Mouse (Mus musculus) stomach, postnatal 0 days (tissue): Measurements from ENCODE around the gene Uimc1. TPM values are rescaled to one million over a fixed set of nuclear protein-coding genes. Genes with fewer than 3 reads are reported as not detected.
A peak's percentile ranks its signal among the peaks of the same experiment; 100 is the strongest.

ENCODE experiments used
- ATAC-seq: fragments of 200-750 bp; cut with Nextera tagmentation; 2 replicates; pipeline ENCODE4 v1.8.0; 2017; ENCODE audit not compliant: low FRiP score, low TSS enrichment
- DNase-seq: peaks from one replicate; pipeline ENCODE4 v3.0.0-alpha.2; 2016; ENCODE audit warnings: low spot score
- H3K27ac ChIP-seq: fragments of 300-500 bp; sonication (generic); replicated peaks from 2 replicates; pipeline ENCODE4 v1.5.1; 2014; ENCODE audit warnings: mild to moderate bottlenecking, control low read depth
- H3K27me3 ChIP-seq: fragments of 300-500 bp; sonication (generic); 2 replicates; pipeline ENCODE4 v1.6.1; 2014; ENCODE audit warnings: low read length; ENCODE audit not compliant: control insufficient read depth, insufficient read depth
- H3K36me3 ChIP-seq: fragments of 300-500 bp; sonication (generic); 2 replicates; pipeline ENCODE4 v1.6.1; 2014; ENCODE audit warnings: low read length, mixed read lengths; ENCODE audit not compliant: control insufficient read depth, insufficient read depth
- H3K4me1 ChIP-seq: fragments of 300-500 bp; sonication (generic); replicated peaks from 2 replicates; pipeline ENCODE4 v1.6.1; 2014; ENCODE audit warnings: antibody characterized with exemption; ENCODE audit not compliant: control insufficient read depth, insufficient read depth
- H3K4me2 ChIP-seq: fragments of 300-500 bp; sonication (generic); replicated peaks from 2 replicates; pipeline ENCODE4 v1.6.1; 2014; ENCODE audit warnings: low read depth, mild to moderate bottlenecking, control low read depth, moderate library complexity
- H3K4me3 ChIP-seq: fragments of 300-500 bp; sonication (generic); 2 replicates; pipeline ENCODE4 v1.5.1; 2014; ENCODE audit warnings: low read depth, low read length, control low read depth
- H3K9ac ChIP-seq: fragments of 300-500 bp; sonication (generic); 2 replicates; pipeline ENCODE4 v1.6.1; 2014; ENCODE audit warnings: mild to moderate bottlenecking, low read length, control low read depth, mixed read lengths
- H3K9me3 ChIP-seq: fragments of 300-500 bp; sonication (generic); 2 replicates; pipeline ENCODE4 v1.6.1; 2016; ENCODE audit warnings: low read length; ENCODE audit not compliant: control insufficient read depth
- CTCF ChIP-seq: IDR thresholded peaks from 2 replicates; pipeline ENCODE4 v1.5.1; 2016; ENCODE audit warnings: antibody characterized with exemption, low read depth, mild to moderate bottlenecking, moderate library complexity
- EP300 ChIP-seq: optimal IDR thresholded peaks from 2 replicates; pipeline ENCODE3; 2016; ENCODE audit warnings: antibody characterized with exemption
- WGBS: fragments of 180-500 bp; shearing (Covaris S2); extraction: QIAGEN DNeasy Blood & Tissue Kit; methylation state at CpG from one replicate; pipeline ENCODE4 v1.1.7; 2014; 5-methylcytosine and 5-hydroxymethylcytosine counted together
- polyA plus RNA-seq: library from polyadenylated mRNA; unstranded; fragments of >200 nt; fragmentation: Nextera tagmentation; extraction: Ambion mirVana; gene quantifications from 2 replicates; pipeline ENCODE4 v1.2.1, GENCODE M21; 2015

Gene Uimc1
- polyA plus RNA-seq, 1 experiment from 2014 or later: 16.7 TPM

GRCm38 (mm10) chr13:55107694-55108093 lies 7.6 kb upstream of the Uimc1 start:
- Histone ChIP-seq H3K9ac (no peak overlapping the region), H3K4me1 (no peaks in the 10 kb centered on the region), H3K36me3 (no peaks in the 10 kb centered on the region), H3K9me3 (no peaks in the 10 kb centered on the region), H3K27ac (no peak overlapping the region), H3K4me2 (no peak overlapping the region), H3K4me3 (no peak overlapping the region), H3K27me3 (no peaks in the 10 kb centered on the region)
- WGBS: 75% methylated on average over 8 of the region's 8 CpGs
- DNase-seq: no peak
- no peak for ATAC-seq
- TF ChIP-seq CTCF: no peak
- TF ChIP-seq EP300: no peak

- Histone ChIP-seq H3K4me2 (no peak overlapping the region), H3K4me1 (no peaks in the 10 kb centered on the region), H3K4me3 (no peak overlapping the region), H3K9ac (no peak overlapping the region), H3K27me3 (no peaks in the 10 kb centered on the region), H3K9me3 (no peaks in the 10 kb centered on the region), H3K27ac (no peak overlapping the region), H3K36me3 (no peaks in the 10 kb centered on the region)
- no peak for DNase-seq
- 81% methylated on average over 4 of the region's 4 CpGs for WGBS
- TF ChIP-seq CTCF: no peak
- TF ChIP-seq EP300: no peak
- ATAC-seq: no peak
Observed at GRCm38 (mm10) chr13:55107116-55107515, 7.0 kb upstream of the Uimc1 start.

- no peaks in the 10 kb centered on the region for H3K36me3 ChIP-seq
- H3K27ac ChIP-seq: peak overlapping the region; percentile 88
- no peaks in the 10 kb centered on the region for H3K4me1 ChIP-seq
- no peaks in the 10 kb centered on the region for H3K9me3 ChIP-seq
- no peaks in the 10 kb centered on the region for H3K27me3 ChIP-seq
- ATAC-seq: no peak
- WGBS: 10% methylated on average over 8 of the region's 8 CpGs
- H3K9ac ChIP-seq: peak overlapping the region; percentile 81
- TF ChIP-seq EP300: no peak
- TF ChIP-seq CTCF: no peak
- H3K4me3 ChIP-seq: peak overlapping the region; percentile 89
- no peak for DNase-seq
- H3K4me2 ChIP-seq: peak overlapping the region; percentile 73
Observed at GRCm38 (mm10) chr13:55105953-55106691, 6.0 kb upstream of the Uimc1 start.

GRCm38 (mm10) chr13:55105045-55105952 lies 5.2 kb upstream of the Uimc1 start, which contains the start of gene Zfp346:
Zfp346 (plus strand) TSS chr13:55105311.
- Histone ChIP-seq H3K27me3 (no peaks in the 10 kb centered on the region), H3K4me2 (peak within 1 kb of the TSS; percentile 73), H3K9ac (peak within 1 kb of the TSS; percentile 81), H3K4me3 (peak within 1 kb of the TSS; percentile 89), H3K9me3 (no peaks in the 10 kb centered on the region), H3K4me1 (no peaks in the 10 kb centered on the region), H3K36me3 (no peaks in the 10 kb centered on the region), H3K27ac (peak within 1 kb of the TSS; percentile 88)
- peak; percentile 98 for ATAC-seq
- TF ChIP-seq CTCF (peak; percentile 68), EP300 (peak; percentile 88)
- DNase-seq: peak; percentile 97
- WGBS: under 1% methylated on average over 61 of the region's 66 CpGs

DNA sequence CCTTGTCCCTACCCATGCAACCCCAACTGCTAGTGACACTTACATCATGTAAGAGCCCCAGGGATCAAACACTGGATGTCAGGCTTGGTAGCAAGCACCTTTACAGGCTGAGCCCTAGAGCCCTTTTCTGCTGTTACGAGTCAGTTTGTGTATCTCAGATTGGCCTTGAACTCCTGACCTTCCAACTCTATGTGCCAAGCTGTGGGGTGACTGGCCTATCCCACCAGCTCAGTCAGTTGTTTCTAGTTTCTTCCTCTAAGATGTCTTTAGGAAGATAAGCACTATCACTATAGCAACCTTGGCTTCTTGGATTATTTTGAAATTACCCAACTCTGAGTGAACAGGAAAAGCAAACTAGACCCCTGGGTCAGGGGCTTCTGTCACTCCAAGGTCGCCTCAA lies 3.3 kb upstream of the Uimc1 start:
- H3K36me3 ChIP-seq: no peaks in the 10 kb centered on the region
- WGBS: 50% methylated on average over 2 of the region's 2 CpGs
- no peak overlapping the region for H3K4me3 ChIP-seq
- H3K9me3 ChIP-seq: no peaks in the 10 kb centered on the region
- H3K27ac ChIP-seq: no peak overlapping the region
- H3K4me2 ChIP-seq: no peak overlapping the region
- H3K9ac ChIP-seq: no peak overlapping the region
- TF ChIP-seq EP300 (no peak), CTCF (no peak)
- ATAC-seq (no peak), DNase-seq (no peak)
- H3K27me3 ChIP-seq: no peaks in the 10 kb centered on the region
- no peaks in the 10 kb centered on the region; the same call in 1 of the 2 replicates for H3K4me1 ChIP-seq

DNA sequence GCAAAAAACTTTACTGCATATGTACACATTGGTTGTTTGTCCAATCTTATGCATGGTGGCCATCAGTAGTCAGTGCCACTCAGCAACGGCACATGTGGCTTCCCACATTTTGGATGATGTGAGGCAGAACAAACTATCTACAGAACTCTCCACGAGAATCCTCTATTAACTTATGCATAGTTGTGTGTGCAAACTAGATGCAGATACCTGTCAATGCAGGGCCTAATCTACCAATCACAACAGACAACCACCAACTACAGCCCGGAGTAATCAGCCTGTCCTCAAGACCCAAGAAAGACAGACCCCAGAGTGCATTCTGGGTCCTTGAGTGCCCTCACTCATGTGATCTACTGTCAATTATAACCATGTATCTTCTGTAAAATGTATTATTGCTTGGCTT lies 2.3 kb upstream of the Uimc1 start:
- DNase-seq (no peak), ATAC-seq (no peak)
- Histone ChIP-seq H3K27me3 (no peaks in the 10 kb centered on the region), H3K4me3 (no peak overlapping the region), H3K36me3 (no peaks in the 10 kb centered on the region), H3K9me3 (no peaks in the 10 kb centered on the region), H3K27ac (no peak overlapping the region), H3K4me1 (no peaks in the 10 kb centered on the region; the same call in 1 of the 2 replicates), H3K9ac (no peak overlapping the region), H3K4me2 (no peak overlapping the region)
- WGBS: 93% methylated on average over 3 of the region's 3 CpGs
- TF ChIP-seq CTCF: no peak
- no peak for TF ChIP-seq EP300
